Mouse (Mus musculus) spleen, embryonic (tissue): Measurements from ENCODE around the gene Gpr12.
"Not testable (repeated sequence)": the region's sequence is repeated elsewhere in the genome, so short reads cannot be mapped to it uniquely, and the experiment has no call there.

Source experiments
- CTCF ChIA-PET: fragments of 350-600 bp; sonication (Branson Sonifier 250); formaldehyde crosslinking; loops from one replicate; lab custom pipeline; 2022; lab: Charles Lee

The Gpr12 gene

GRCm38 (mm10) chr5:146590987-146591386, 5.9 kb upstream of the Gpr12 start:
- CTCF ChIA-PET = interaction anchor here (0.6 kb wide), 1 partner anchor 357 kb away, joined by 3 read pairs; no protein-coding TSS in a partner anchor

- CTCF ChIA-PET = no interaction called here
Measured at GRCm38 (mm10) chr5:146586357-146587070, 1.5 kb upstream of the Gpr12 start.

DNA sequence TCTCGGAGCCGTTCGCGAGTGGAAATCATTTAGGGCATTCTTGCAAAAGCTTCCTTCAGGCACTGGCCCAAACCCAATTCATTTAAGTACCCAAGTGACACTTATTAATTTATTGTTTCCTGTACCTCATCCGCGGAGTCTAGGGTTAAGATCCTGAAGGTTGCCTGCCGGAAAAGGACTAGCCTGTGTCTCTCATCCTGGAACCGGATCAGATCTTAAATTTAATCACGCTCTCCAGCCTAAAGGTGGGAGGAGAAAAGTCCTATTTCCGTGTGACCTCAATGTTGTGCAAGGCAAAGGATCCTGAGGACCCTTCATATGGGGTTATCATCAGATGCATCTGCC, 240 bp upstream of the Gpr12 start:
- CTCF ChIA-PET = no interaction called here

DNA sequence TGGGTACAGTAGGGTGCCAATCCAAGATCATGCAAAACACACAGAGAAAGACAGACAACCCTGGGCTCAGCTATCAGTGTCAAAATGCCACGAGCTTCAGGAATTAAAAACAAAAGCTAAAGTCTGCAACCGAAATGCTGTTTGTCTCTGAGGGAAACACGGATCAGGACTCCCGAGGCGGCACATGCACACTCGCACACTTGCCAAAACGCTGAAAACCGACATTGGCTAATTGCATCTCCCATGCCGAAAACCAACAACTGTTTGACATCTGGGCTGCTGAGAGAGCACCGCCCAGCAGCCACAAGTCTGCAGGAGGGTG, 922 bp downstream of the Gpr12 start:
- CTCF ChIA-PET = no interaction called here

DNA sequence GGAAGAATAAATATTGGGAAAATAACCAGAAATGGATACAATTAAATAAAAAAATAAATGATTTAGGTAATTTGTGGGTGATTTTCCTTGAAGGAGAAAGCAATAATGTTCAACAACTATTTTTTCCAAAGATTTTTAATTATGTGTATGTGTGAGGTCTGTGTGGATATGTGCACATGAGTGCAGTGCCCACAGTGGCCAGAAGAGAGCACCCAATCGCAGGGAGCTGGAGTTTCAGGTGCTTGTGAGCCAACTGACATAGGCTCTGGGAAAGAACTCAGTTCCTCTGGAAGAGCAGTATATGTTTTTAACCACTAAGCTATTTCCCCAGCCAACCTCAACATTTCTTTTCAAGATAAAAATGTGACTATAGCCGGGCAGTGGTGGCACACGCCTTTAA, 8.4 kb downstream of the Gpr12 start:
- CTCF ChIA-PET = interaction anchor here (0.6 kb wide), 1 partner anchor 91 kb away, joined by 3 read pairs; no protein-coding TSS in a partner anchor

DNA sequence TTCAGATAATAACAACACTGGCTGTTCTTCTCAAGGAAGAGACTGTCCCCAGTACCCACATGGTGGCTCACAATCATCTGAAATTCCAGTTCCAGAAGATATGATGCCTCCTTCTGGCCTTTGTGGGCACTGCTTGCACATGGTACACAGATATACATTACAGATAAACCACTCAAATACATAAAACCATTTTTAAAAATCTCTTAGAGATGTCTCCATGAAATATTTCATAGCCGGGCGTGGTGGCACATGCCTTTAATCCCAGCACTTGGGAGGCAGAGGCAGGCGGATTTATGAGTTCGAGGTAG, 12.3 kb downstream of the Gpr12 start:
- CTCF ChIA-PET = interaction anchor here (1.0 kb wide), 1 partner anchor 746 kb away, joined by 3 read pairs; no protein-coding TSS in a partner anchor

GRCm38 (mm10) chr5:146571830-146572734, 13.0 kb downstream of the Gpr12 start:
- CTCF ChIA-PET = interaction anchor here (1.0 kb wide), 1 partner anchor 746 kb away, joined by 3 read pairs; no protein-coding TSS in a partner anchor

DNA sequence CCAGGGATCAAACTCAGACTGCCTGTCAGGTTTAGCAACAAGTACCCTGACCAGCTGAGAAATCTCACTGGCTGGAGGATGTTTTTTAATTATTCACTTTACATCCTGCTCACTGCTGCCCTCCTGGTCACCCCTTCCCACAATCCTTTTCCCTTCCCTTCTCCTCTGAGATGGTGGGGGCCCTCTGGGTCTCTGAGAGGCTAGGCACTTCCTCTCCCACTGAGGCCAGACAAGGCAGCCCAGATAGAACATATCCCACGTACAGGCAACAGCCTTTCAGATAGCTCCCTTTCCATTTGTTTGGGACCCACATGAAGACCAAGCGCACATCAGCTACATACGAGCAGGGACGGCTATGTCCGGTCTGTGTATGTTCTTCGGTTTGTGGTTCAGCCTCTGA, 14.9 kb downstream of the Gpr12 start:
- CTCF ChIA-PET = not testable (repeated sequence)

DNA sequence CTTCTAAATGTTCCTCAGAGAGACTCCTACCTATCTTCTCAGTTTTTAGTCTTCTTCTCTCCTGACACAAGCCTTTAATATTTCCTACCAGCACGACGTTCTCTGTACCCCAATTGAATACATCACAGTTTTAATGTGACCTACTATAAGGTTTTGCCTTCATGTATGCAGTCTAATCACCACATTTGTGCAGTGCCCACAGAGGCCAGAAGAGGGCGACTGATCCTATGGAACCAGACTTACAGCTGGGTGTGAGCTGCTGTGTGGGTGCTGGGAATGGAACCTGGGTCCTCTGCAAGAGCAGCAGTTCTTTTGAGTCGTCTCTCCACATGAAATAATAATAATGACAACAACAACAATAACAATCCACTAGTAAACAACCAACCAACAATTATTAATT, 18.0 kb downstream of the Gpr12 start:
- CTCF ChIA-PET = no interaction called here

DNA sequence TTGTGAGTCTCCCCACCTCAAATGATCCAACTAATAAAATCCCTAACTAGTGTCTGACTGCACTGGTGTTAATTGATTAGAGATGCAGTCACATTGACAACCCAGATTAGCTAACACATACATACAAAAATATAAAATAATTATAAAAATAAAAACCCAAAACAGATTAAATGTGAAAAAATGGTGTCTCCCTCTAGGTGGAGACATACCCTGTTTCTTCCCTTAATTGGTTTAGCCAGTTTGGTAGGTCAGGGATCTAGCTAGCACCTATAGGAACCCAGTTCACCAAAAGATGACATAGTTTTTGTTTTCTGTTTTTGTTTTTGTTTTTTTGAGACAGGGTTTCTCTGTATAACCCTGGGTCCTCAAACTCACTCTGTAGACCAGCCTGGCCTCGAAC, 20.8 kb downstream of the Gpr12 start:
- CTCF ChIA-PET = no interaction called here

- CTCF ChIA-PET = not testable (repeated sequence)
Measured at GRCm38 (mm10) chr5:146555836-146556235, 29.2 kb downstream of the Gpr12 start, which contains the start of gene Gm3415. Gm3415 (plus strand) TSS chr5:146556136.

- CTCF ChIA-PET = not testable (repeated sequence)
Measured at GRCm38 (mm10) chr5:146537347-146537746, 47.7 kb downstream of the Gpr12 start, which contains the start of gene Gm3409. Gm3409 (plus strand) TSS chr5:146537647.
